Mouse (Mus musculus): ENCODE measurements around the gene 2210016L21Rik.

DNA sequence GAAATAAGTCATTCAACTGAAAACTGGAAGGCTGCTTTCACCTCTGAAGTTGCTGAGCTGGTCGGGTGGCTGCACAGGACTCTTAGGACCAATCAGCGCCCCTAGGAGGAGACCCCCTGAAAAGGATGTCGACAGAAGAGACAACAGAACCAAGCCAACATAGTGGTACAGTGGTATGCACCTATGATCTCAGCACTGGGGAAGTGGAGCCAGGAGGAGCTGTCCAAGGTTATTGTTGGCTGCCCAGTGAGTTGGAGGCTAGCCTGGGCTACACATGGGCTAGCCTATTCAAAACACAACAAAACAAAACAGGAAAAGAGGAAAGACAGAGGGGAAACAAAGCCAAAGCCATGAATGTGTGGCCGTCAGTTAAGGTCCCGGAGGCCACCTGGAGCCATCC is 16.1 kb downstream of the 2210016L21Rik start:
- TF ChIP-seq CTCF (IDR thresholded peaks at IDR 0.05; ENCODE audit: extremely low read depth, insufficient read depth, insufficient read length, insufficient replicate concordance) (no peak), POLR2A (IDR thresholded peaks at IDR 0.05; ENCODE audit: low read depth, low read length) (no peak)

All from spleen, adult 2 months (tissue).